Mouse (Mus musculus) urinary bladder, adult 18-20 months (tissue): ENCODE measurements around the gene Shkbp1.

Experiments
- DNase-seq, 2 experiments: peaks; one replicate each; pipeline ENCODE4 v3.0.0; 2022; ENCODE audit warnings: low spot score in 2 of 2, mixed read lengths in 2 of 2

Shkbp1 gene

GRCm38 (mm10) chr7:27355745-27356240 lies at the start of gene Shkbp1:
Gene Shkbp1 (minus strand): TSS chr7:27356019.
- peak; percentile 68 to 79 for DNase-seq

GRCm38 (mm10) chr7:27404203-27404942 lies 48.6 kb upstream of the Shkbp1 start:
- no peak for DNase-seq

- DNase-seq, result peak; percentile 15 to 58
Measured at GRCm38 (mm10) chr7:27402675-27403074, 46.9 kb upstream of the Shkbp1 start.

DNA sequence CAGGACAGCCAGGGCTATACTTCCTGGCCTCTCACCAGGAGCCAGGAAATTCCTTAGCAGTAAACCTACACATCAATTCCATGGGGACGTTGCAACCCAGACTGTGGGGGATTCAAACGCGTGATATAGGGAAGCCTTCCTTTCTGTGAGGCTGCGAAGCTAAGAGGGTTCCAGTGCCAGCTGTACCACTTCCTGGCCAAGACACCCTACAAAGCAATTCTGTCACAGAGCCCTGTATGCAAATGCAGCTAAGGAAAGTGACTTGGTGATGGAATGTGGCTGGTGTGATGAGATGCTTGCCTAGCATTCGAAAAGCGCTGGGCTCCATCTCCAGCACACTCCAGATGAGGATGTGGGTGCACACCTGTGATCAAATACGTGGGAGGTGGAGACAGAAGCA lies 44.7 kb upstream of the Shkbp1 start:
- no peak for DNase-seq

- DNase-seq, result no peak
Measured at GRCm38 (mm10) chr7:27397048-27397949, 41.5 kb upstream of the Shkbp1 start.

DNA sequence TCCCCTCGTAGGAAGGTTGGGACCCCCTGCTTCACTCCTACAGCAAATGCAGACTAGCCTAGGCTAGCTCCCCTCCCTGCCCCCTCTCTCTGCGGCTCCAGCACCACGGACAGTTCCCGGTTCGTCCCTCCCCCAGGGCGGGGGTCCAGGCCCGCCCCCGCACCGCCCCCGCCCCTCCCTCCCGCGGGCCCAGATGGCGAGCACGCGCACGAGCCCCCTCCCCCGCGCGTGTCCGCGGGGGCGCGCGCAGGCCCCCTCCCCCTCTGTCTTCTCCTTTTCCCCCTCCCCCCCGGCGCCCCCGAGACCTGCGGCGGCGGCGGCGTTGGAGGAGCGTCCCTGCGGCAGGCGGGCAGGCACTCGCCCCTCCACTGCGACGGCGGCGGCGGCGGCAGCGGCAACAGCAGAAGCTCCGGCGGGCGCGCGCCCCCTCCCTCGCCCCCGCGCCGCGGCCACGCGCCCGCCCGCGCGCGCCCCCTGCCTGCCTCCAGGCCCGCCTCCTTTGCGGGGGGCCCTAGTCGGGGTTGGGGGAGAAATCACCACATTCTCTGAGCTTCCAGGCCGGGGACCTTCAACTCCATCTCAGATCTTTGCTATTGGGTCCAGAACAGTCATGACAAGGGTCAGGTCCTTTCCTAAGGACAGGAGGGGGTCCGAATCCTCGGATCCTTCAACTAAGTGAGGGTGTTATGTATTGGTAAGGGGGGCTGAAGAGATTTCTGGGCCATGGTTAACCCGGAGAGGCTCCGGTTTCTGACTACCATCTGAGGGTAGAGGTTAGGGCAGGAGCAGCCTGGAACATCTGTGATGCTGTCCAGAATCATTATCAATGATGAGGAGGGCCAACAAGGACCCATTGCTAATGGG lies 40.6 kb upstream of the Shkbp1 start:
- no peak for DNase-seq

- no peak for DNase-seq
Measured at GRCm38 (mm10) chr7:27395521-27396183, 39.8 kb upstream of the Shkbp1 start.

DNA sequence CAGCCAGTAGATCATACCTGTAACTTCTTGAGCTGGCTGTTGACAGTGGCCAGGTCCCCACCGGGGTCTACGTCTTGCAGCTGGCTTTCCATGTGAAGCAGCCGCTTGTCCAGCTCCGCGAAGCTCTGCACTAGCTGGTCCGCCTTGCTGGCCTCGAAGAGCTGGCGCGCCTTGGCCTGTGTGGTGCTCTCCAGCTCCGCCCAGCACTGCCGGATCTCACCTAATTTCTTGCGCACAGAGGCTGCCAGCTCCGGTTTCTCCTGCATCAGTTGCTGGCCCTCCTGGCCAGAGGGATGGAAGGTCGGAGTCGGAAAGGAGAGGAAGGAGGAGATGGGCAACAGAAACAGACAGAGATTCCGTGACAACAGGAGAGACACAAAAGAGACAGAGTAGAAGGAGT lies 35.6 kb upstream of the Shkbp1 start:
- no peak for DNase-seq

DNA sequence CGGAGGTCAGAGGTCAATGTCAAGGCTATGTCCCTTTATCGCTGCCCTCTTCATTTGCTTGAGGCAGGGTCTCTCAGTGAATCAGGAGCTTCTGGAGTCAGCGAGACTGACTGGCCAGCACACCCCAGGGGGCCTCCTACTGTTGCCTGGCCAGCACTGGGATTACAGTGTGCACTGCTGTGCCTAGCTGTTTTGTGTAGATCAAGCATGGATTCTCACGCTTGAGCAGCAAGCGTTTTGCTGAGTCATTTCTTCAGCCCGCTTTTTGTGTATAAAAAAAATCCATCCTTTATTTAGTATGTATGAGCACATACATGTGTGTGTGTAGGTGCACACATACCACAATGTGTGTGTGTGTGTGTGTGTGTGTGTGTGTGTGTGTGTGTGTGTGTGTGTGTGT lies 33.4 kb upstream of the Shkbp1 start:
- DNase-seq, result no peak

- no peak for DNase-seq
Measured at GRCm38 (mm10) chr7:27384731-27385130, 28.9 kb upstream of the Shkbp1 start.

GRCm38 (mm10) chr7:27384134-27384533 lies 28.3 kb upstream of the Shkbp1 start:
- DNase-seq, result no peak

- DNase-seq, result no peak
Measured at GRCm38 (mm10) chr7:27383233-27383632, 27.4 kb upstream of the Shkbp1 start.

DNA sequence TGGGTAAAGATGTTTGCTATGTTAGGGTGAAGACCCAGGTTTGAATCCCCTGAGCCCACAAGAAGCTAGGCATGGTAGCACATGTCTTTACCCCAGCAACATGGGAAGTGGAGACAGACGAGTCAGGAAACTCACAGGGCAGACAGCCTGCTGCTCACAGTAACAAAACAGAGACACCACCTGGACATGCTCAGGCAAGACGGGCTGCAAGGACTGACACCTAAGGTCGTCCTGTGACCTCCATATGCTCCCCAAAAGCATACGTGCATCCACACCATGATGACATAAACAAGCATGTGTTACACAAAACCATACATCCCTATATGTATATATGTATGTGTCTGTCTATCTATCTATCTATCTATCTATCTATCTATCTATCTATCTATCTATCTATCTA lies 25.7 kb upstream of the Shkbp1 start:
- no peak for DNase-seq

GRCm38 (mm10) chr7:27381009-27381408 lies 25.2 kb upstream of the Shkbp1 start:
- DNase-seq, result no peak

GRCm38 (mm10) chr7:27379836-27380235 lies 24.0 kb upstream of the Shkbp1 start:
- DNase-seq, result no peak

DNA sequence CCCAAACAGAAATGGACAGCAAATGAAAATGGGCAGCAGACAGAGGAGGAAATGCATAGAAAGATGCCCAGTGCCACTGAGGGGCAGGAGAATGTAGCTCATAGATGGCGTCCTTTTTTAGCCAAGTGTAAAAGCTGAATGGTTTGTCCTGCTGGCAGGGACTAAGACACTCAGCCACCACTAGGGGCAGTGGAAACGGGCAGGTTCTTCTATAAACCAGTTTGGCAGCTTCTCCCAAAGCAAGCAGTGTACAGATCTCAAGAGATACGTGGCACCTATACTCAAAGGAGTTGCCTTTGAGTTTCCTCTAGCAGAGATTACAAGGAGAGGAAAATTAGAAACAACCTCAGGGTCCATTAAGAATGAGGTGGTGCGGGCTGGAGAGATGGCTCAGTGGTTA lies 22.6 kb upstream of the Shkbp1 start:
- DNase-seq, result peak in 1 of 2 experiments; percentile 35

DNA sequence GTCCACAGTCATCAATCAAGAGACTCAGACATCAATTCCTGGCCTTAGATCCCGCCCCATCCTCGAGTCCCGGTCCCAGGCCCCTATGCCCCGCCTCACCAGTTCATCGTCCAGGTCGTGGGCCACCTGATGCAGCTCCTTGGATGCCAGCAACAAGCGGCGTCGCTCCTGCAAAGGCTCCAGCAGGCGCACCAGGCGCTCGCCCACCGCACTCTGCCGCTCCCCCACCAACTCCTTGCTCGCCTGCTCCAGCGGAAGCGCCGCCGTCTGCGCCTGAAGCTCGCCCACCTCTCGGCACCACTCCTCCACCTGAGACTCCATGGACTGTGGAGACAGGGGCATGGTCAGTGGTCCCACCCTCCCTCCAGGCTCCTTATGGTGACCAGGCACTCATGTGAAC lies 19.5 kb upstream of the Shkbp1 start:
- DNase-seq, result no peak

DNA sequence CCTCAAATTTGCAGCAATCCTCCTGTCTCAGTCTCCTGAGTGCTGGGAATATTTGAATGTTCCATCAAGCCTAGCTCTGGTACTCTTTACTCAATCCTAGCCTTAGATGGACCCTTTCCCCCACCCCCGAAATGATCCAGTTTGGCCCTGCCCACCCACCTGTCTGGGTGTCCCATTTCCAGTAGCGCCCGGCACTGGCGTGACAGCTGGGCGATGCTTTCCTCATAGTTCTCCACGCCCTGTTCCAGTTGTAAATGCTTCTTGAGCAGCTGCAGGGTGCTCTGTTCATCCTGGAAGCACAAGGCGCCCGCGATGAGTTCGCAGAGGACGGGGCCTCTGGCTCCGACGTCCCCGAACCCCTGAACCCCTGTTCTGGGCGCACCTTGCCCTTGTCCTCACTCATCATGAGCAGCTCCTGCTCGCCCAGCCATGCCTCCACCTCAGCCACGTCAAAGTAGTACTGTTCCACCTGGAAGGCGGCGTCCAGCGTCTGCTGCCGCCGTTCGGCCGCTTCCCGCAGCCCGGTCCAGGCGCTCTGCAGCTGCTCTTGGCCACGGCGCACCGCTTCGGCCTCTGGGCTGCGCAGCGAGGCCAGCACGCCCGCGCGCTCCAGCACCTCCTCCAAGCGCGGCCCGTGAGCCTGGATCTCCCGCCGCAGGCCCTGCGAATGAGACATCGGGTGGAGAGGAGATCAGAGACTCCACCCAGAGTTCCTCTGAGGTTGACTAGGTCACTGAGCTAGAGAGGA lies 16.1 kb upstream of the Shkbp1 start:
- no peak for DNase-seq

DNA sequence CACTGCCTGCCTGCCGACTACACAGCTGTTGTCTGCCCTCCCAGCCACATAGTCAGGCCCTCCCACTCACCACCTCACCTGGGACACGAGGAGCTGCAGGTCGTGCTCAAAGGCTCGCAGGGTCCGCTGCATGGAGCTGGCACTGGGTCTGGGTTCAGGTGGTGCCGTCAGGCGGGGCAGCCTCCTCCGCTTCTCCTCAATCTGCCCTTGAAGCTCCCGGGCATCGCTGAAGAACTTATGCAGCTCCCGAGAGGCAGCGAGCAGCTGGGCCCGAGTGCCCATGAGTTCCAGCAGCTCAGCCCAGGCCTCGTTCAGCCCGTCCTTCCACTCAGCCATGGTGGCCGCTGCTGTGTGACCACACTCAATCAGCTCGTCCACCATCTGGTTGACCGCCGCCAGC lies 13.3 kb upstream of the Shkbp1 start:
- DNase-seq, result no peak

DNA sequence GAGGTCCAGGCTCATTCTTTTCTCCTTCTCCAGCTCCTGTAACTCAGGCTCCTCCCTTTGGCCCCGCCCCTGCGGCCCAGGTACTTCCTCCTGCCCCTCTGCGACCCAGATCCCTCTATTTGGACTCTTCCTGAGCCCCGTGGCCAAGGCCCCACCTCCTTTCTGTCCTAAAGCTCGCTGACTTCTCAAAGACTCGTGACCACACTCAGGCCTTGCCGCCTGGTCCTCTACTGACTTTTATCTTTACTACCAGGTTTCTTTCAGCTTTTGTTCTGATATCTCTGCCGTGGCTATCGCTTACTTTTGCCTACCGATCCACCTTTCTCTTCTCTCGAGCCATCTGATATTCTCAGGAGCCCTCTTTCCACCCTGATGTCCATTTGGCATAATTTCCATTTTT lies 12.2 kb upstream of the Shkbp1 start:
- DNase-seq, result no peak
